Mouse (Mus musculus) mouse trophoblast stem cell (cell line): ENCODE results near the gene Mad2l2.

Experiments used
- in situ Hi-C, 2 experiments: fragments of 300-500 bp; cut with MseI, MboI; formaldehyde crosslinking; loops; 2 replicates in 1 of 2; 3 replicates in 1 of 2; pipeline ENCODE4 v1.15.1; 2025

Gene Mad2l2

GRCm38 (mm10) chr4:148130133-148130532 lies at the start of gene Mad2l2:
Gene Mad2l2, plus strand, starts transcription at chr4:148130384.
- in situ Hi-C loops, result no loop called here

GRCm38 (mm10) chr4:148080597-148080973 lies 49.6 kb upstream of the Mad2l2 start:
- in situ Hi-C loops, result no loop called here

DNA sequence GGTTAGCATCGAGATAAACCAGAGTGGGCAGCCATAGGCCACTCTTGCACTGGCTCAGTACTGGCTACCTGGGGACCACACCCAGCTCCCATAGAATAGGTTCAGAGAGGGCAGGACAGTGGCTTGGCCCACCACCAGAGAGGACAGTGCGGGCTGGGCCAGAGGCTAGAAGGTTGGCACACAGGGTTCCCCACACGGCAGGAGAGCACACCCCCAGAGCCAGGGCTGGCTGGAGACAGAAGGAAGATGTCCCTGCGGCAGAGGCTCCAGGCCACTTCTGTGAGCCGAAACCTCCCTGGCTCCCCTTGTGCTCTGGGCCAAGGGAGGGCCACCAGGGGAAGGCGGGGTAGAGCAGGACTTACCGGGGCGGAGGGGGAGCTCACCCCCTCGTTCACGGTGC lies 49.0 kb upstream of the Mad2l2 start:
- in situ Hi-C loops, result no loop called here

DNA sequence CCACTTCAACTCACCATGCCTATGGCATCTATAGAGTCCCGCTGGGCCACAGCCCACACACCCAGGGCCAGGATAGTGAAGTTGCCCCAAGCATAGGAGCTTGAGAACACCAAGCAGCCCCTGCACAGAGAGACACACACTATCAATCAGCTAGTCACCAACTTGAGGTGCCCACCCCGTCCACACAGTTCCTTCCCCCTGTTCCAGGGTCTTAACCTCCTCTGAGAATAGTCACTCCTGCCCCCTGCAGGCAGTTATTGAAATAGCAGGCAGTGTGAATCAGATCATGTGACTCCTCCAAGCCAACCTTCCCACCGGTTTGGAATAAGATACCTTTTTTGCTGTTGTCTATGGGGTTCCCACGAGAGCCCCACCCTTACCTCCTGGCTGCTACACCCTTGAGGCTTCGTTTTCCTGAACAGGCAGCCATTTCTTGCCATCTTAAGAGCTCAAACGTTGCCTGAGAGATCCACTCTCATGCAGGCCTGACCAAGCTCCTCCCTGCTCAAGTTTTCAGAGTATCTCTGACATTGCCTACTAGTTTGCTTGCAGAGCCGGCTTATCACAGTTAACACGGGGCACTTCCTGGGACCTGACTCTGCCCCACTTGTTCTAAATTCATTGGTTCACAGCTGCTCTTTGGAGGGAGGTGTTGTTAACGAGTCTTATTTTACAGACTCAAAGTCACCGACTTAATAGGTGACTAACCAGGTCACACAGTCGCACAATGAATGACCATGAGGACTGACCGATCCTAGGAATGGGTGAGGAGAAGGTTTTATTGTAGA lies 47.7 kb upstream of the Mad2l2 start:
- in situ Hi-C loops, result no loop called here

GRCm38 (mm10) chr4:148083176-148083899 lies 46.8 kb upstream of the Mad2l2 start:
- in situ Hi-C loops, result no loop called here

GRCm38 (mm10) chr4:148084261-148084714 lies 45.9 kb upstream of the Mad2l2 start:
- in situ Hi-C loops, result no loop called here

DNA sequence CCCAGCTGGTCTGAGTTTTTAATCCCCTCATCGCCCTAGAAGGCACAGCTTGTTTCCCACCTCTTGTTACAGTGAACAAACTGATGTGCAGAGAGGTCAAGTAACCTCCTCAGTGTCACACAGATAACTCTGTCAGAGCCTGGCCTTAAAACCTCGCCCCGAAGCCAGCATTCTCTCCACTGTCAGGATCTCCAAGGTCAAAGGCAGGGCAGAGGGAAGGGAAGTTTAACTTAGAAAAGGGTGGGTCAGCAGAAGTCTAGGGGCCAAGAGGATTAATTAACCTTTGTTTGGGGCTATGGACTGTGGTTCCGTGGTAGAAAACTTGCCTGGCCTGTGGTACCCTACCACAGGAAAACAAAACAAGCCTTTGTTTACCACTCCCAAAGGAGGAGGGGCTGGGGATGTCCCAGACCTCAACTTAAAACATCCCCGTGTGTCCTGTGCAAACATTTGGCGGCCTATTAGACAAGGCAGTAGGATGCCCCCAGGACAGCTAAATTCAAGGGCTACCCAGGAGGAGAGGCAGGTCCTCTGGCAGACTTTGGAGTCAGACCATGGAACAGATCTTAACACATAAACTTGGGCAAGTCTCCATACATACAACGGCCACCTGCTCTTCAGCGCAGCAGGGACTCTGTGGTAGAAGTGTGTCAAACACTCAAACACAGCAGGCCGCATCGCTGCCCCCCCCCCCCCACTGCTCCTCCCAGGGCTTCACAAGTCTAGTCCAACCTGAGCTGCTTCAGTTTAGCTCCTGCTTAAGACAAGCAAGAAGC lies 44.9 kb upstream of the Mad2l2 start:
- in situ Hi-C loops, result no loop called here

GRCm38 (mm10) chr4:148085907-148086305 lies 44.3 kb upstream of the Mad2l2 start:
- in situ Hi-C loops, result no loop called here

DNA sequence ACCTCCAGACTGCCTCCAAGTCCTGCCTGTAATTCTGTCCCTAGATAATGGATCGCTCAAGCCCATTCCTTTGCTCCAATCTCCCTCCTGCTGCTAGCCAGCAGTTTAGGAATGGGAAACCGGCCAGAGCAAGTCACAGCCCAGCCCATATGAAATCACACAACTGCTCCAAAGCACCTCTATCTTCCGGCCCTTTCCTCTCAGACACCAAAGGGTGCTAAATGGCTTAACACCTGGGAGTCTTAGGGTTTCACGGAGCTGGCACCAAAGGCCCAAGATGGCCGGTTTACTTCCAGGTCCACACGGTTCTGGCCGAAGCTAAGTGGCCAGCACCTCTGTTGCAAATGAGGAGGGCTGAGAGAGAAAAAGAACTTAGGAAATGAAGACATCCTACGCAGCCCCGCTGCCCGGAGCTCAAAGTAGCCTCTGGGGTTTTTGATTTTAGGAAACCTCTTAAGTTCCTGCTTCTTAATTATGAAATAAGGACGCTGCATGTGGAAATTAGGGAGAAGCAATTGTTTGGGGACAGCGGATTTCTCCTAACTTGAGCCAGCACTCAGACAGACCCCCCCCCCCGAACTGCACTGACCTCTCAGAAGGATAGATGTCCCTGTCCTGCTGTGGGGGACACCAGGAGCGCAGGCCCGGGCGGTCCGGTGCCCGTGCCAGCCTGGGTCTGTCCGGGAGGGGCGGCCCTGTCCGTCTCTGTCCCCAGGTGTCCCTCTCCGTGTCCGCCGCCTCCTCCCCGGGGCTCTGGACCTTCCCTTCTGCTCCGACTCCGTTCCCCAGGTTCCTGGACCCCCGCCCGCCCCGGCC lies 42.9 kb upstream of the Mad2l2 start:
- in situ Hi-C loops, result no loop called here

DNA sequence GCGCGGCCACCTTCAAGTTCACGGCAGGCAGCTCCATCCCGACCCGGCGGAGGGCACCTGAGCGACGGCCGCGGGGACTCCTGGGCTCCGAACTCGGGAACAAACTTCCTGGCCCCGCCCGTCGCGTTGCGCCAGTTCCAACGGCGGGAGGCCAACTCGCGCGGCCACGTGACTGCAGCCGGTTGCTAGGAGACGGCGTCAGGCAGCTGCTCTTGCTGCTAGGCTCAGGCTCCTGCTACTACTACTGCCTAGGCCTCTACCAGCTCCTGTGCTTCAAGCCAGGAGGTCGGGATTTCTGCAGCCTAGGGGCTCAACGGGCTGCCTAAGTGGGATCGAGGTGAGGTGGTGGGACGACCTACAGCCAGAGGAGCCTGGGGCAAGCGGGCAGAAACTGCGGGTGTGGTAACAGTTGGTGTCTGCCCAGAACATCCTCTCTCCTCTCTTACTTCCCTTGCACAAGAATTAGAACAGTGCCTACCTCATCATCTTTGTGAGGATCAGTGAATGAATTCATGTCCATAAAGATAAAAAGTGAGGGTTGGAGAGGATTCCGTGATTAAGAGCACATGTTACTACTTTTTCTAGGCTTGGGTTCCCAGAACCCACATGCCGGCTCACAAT lies 42.2 kb upstream of the Mad2l2 start, which contains the start of gene Agtrap:
Gene Agtrap (minus strand): TSS at position 125 of the 621 bp plus-strand sequence.
- in situ Hi-C loops, result no loop called here

- in situ Hi-C loops, result no loop called here
These were observed 41.0 kb upstream of the Mad2l2 start for GRCm38 (mm10) chr4:148089166-148089565.

GRCm38 (mm10) chr4:148091181-148091580 lies 39.0 kb upstream of the Mad2l2 start:
- in situ Hi-C loops, result no loop called here

DNA sequence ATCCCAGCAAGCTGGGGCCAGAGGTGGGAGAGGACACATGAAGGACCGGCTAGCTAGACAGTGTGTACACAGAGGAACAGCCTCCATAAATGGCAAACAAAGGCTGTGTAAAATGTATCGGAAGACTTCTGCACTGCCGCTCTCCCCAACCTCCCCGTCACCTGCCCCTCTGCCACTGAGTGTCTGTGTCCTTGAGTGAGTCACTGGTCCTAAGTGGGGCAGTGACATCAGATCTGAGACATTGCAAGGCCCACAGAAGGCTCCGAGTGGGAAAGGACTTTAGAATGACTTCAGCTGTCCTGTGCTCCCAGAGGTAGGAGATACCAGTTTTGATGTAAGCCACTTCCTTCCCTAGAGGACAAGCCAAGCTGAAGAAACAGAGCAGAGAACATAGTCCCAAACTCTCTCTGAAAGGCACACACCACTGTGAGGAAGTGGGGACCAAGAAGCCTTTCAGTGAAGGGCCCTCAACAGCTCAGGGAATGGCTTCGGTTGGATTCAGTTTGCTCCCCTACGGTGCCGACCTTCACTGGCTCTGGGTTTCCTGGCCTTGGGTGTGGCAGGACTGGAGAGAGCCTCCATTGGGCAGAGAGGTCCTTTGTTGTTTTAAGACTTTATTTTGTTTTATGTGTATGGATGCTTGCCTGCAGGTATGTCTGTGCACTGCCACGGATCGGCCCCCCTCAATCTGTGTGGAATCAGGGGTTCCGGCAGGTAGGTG lies 37.5 kb upstream of the Mad2l2 start:
- in situ Hi-C loops, result no loop called here

- in situ Hi-C loops, result no loop called here
These were observed 36.0 kb upstream of the Mad2l2 start for GRCm38 (mm10) chr4:148094161-148094560.

DNA sequence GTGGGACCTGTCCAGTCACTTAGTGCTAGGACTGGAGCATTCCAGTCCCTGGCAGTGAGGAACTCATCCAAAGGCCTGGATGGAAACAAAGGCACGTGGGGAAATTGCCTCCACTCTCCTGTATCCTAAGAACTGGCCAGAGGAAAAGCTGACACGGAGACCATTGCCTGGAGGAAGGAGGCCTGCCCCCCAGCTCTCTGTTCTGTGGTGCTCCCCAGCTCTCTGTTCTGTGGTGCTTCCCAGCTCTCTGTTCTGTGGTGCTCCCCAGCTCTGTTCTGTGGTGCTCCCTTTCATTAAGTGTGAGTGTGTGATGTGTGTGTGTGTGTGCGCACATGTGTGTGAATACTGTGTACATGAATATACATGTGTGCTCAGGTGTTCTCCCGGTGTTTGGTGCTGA lies 35.1 kb upstream of the Mad2l2 start:
- in situ Hi-C loops, result no loop called here

DNA sequence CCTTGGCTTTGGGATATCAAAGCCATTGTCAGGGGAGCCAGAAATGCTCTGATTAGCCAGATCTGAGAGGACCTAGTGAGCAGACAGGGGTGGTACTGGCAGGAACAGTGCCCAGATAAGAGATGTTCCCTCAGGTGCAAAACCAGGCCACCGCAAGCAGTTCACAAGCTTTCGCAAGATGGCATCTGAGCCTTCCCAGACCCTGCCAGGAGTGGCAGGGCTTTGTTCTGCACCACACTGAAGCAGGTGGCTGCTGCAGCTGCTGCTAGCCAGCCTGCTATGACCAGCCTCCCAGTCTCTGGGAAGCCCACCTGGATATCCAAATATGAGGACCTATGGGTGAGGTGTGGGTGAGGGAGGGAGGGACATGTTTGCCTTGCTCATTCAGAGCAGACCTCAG lies 32.2 kb upstream of the Mad2l2 start:
- in situ Hi-C loops, result no loop called here

- in situ Hi-C loops, result no loop called here
These were observed 31.5 kb upstream of the Mad2l2 start for GRCm38 (mm10) chr4:148098666-148099065.

- in situ Hi-C loops, result no loop called here
These were observed 28.2 kb upstream of the Mad2l2 start for GRCm38 (mm10) chr4:148101801-148102527.

DNA sequence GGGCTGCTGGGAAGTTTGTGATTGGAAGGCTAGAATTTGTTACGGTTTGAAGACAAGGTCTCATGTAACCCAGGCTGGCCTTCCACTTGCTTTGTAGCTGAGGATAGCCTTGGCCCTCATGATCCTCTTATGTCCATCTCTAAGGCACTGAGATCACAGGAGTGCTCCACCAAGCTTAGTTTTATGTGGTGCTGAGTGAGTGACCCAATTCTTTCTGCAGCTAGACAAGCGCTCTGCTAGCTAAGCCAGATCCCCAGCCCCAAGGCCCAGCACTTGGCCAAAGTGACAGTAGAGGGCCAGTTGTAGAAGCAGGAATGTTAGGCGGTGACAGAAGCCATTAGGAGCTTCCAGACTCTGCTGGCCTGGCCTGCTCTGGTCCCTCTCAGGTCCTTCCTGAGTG lies 26.0 kb upstream of the Mad2l2 start:
- in situ Hi-C loops, result no loop called here
